Mouse (Mus musculus) midbrain, embryonic 12.5 days (tissue): ENCODE measurements at regions not wholly inside any gene's neighbourhood (a gene's known extent, or its start where the extent isn't known, plus 50 kb on each side); places are given as distances from the start of the nearest gene placed in this dataset.

Source experiments
- ATAC-seq: fragments of 200-750 bp; cut with Nextera tagmentation; 2 replicates; pipeline ENCODE4 v1.8.0; 2017; ENCODE audit warnings: low read depth, moderate TSS enrichment, moderate library complexity; ENCODE audit not compliant: low FRiP score
- H3K27ac ChIP-seq: fragments of 300-500 bp; sonication (generic); replicated peaks from 2 replicates; pipeline ENCODE4 v1.5.1; 2016; ENCODE audit warnings: mild to moderate bottlenecking
- H3K27me3 ChIP-seq: fragments of 300-500 bp; sonication (generic); 2 replicates; pipeline ENCODE4 v1.6.1; 2016; ENCODE audit warnings: mild to moderate bottlenecking
- H3K36me3 ChIP-seq: fragments of 300-500 bp; sonication (generic); 2 replicates; pipeline ENCODE4 v1.6.1; 2016
- H3K4me1 ChIP-seq: fragments of 300-500 bp; sonication (generic); 2 replicates; pipeline ENCODE4 v1.6.1; 2016
- H3K4me2 ChIP-seq: fragments of 300-500 bp; sonication (generic); replicated peaks from 2 replicates; pipeline ENCODE4 v1.6.1; 2016; ENCODE audit warnings: mild to moderate bottlenecking, moderate library complexity
- H3K4me3 ChIP-seq: fragments of 300-500 bp; sonication (generic); 2 replicates; pipeline ENCODE4 v1.5.1; 2016; ENCODE audit warnings: mild to moderate bottlenecking
- H3K9ac ChIP-seq: fragments of 300-500 bp; sonication (generic); replicated peaks from 2 replicates; pipeline ENCODE4 v1.6.1; 2016; ENCODE audit warnings: mild to moderate bottlenecking, moderate library complexity
- H3K9me3 ChIP-seq: fragments of 300-500 bp; sonication (generic); 2 replicates; pipeline ENCODE4 v1.6.1; 2016; ENCODE audit warnings: mild to moderate bottlenecking
- WGBS: fragments of 180-500 bp; shearing (Covaris S2); methylation state at CpG from one replicate; pipeline ENCODE4 v1.1.7; 2016; 5-methylcytosine and 5-hydroxymethylcytosine counted together

DNA sequence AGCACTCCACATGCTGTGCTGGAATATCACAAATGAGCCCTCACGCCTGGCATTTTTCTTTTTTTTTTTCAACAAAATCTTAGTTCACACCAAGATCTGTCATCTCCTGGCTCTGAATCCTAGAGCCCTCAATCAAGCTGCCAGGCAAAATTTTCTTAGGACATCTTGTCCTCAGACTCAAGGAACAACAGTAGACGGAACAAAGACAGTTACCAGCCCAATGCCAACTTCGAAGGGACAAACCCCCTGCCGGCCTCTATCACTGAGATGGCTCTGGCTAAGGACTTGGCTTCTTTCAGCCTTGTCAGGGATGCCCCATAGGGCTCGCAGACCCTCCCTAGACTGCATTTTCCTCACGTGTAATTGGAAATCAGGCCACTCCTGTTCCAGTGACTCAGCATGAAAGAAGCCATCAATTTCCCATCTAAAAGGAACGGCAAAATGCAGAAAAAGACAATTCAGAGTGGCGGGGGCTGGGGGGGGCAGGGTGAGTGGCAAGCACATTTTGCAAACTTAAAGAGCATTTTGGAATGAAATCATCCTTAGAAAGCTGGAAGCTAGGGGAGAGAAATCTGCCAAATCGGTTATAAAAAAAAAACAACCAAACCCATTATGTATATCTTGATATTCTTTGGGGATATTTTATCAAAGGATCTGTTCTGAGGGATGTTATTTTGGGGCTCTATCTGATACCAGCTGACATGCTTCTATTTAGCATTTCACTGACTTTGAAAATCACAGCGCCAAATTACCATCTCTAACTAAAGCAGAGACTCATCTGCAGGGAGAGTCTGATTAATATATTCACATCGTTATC is 116.1 kb upstream of the Sulf2 start:
- no peak for ATAC-seq
- H3K27ac ChIP-seq = no peak overlapping the region
- no peak overlapping the region for H3K4me3 ChIP-seq
- H3K9ac ChIP-seq = no peak overlapping the region
- no peaks in the 10 kb centered on the region for H3K9me3 ChIP-seq
- no peak overlapping the region for H3K4me2 ChIP-seq
- H3K27me3 ChIP-seq = peaks cover 24% of the 10 kb centered on the region
- 59% methylated on average over 11 of the region's 11 CpGs for whole genome bisulfite sequencing
- H3K4me1 ChIP-seq = peaks cover 18% of the 10 kb centered on the region
- no peaks in the 10 kb centered on the region for H3K36me3 ChIP-seq

DNA sequence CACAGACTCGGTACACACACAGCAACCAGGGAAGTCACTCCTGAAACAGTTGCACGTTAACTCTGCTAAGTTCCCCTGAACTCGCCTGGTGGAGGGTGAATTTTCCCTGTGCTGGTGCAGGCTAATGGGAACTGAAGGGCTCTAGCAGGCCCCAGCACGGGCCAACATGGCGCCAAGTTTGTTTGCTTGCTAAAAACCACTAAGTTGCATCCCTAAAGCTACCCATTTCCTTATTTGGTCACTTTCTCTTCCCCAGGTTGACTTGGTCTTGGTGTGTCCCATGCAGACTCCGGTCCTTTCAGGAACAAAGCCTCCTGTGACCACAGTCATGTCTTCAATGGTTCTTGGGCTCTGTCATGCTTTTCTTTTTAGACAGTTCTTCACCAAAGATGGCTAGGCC is 114.5 kb upstream of the Sulf2 start:
- Histone ChIP-seq H3K4me1 (peaks cover 18% of the 10 kb centered on the region), H3K27me3 (peaks cover 20% of the 10 kb centered on the region), H3K27ac (no peak overlapping the region), H3K36me3 (no peaks in the 10 kb centered on the region), H3K9me3 (no peaks in the 10 kb centered on the region), H3K4me2 (no peak overlapping the region), H3K4me3 (no peak overlapping the region), H3K9ac (no peak overlapping the region)
- no peak for ATAC-seq
- WGBS = 94% methylated on average over 6 of the region's 6 CpGs

DNA sequence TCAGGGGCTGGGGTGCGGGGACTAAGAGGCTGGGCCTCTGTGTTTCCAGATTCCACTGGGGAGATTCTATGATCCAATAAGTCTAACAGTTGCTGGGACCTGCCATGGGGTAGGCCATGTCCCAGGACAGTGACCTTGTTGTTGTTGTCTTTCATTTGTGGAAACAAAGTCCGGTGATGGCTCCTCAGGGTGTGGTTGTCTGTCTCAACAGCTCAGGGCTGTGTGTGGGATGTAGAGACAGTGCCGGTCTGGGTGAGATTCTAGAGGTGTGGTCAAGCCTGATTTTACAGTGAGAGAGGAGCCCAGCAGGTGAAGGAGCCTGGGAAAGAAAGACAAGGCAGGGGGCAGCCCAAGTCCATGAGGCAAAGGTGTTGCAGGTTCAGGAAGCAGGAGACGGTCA is 111.5 kb upstream of the Sulf2 start:
- peaks cover 32% of the 10 kb centered on the region for H3K27me3 ChIP-seq
- no peak overlapping the region for H3K27ac ChIP-seq
- H3K4me3 ChIP-seq = no peak overlapping the region
- peaks cover 13% of the 10 kb centered on the region; the same call in 1 of the 2 replicates for H3K4me1 ChIP-seq
- no peak overlapping the region for H3K4me2 ChIP-seq
- H3K9ac ChIP-seq = no peak overlapping the region
- 91% methylated on average over 4 of the region's 4 CpGs for WGBS
- H3K9me3 ChIP-seq = no peaks in the 10 kb centered on the region
- H3K36me3 ChIP-seq = no peaks in the 10 kb centered on the region
- ATAC-seq = no peak

DNA sequence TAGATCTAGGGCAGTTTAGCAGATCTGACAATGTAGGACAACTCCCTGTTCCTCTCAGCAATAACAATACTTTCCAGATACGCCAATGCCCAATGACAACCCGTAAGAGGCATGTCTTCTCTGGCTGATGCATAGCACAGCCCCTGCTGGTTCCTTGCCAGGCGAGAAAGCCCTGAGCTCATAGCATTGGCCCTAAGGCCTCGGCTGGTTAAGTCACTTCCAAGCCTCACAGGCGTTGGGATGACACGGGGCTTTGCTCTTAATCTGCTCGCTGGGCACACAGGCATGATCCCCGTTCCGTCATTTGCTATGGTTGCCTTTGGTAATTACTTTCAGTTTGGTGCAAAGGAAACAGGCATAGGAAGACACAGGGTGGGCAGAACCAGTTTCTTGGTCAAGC is 111.0 kb upstream of the Sulf2 start:
- H3K4me1 ChIP-seq = peaks cover 12% of the 10 kb centered on the region; the same call in 1 of the 2 replicates
- no peaks in the 10 kb centered on the region for H3K9me3 ChIP-seq
- no peak overlapping the region for H3K9ac ChIP-seq
- ATAC-seq = no peak
- H3K36me3 ChIP-seq = no peaks in the 10 kb centered on the region
- WGBS = 61% methylated on average over 9 of the region's 9 CpGs
- no peak overlapping the region for H3K27ac ChIP-seq
- peaks cover 35% of the 10 kb centered on the region for H3K27me3 ChIP-seq
- H3K4me3 ChIP-seq = no peak overlapping the region
- H3K4me2 ChIP-seq = no peak overlapping the region

DNA sequence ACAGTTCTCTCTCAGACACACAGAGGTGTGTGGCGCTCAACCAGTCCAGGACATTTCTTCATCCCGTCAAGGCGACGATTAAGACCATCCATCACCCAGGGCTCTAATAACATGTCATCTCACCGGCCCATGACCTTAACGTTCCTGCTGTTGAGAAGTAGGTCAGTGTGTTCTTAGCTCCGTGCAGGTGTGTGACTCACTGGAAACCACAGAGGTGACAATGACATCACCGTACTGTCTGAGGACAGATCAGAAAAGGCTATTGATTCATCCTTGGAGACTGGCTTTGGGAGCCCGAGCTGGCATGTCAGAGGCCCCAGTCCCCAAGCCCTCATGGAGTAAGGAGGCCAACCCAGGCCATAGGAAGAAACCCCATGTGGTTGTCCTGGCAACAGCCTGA is 109.3 kb upstream of the Sulf2 start:
- Histone ChIP-seq H3K4me1 (peaks cover 12% of the 10 kb centered on the region; the same call in 1 of the 2 replicates), H3K4me3 (no peak overlapping the region), H3K9ac (no peak overlapping the region), H3K27me3 (peaks cover 49% of the 10 kb centered on the region), H3K4me2 (no peak overlapping the region), H3K9me3 (no peaks in the 10 kb centered on the region), H3K36me3 (no peaks in the 10 kb centered on the region), H3K27ac (no peak overlapping the region)
- no peak for ATAC-seq
- WGBS = 85% methylated on average over 9 of the region's 9 CpGs

DNA sequence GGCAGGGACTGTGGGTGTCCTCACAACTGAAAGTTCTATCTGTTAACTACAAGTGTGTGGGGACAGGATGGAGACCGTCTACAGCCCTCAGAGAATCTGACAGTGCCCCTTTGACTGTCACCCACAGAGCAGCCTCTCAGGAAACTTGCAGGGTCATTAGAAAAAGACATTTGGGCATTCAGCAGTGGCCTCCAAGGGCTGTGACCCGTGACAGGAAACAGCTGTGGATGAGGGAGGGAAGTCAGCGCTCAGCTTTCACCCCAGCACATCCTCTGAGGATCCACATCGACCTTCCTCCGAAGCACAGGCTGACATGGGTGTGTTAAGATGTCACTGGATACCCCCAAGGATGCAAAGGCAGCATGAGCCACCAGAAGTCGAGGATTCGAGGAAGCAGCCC is 106.3 kb upstream of the Sulf2 start:
- Histone ChIP-seq H3K36me3 (no peaks in the 10 kb centered on the region), H3K27ac (no peak overlapping the region), H3K4me2 (no peak overlapping the region), H3K9me3 (no peaks in the 10 kb centered on the region), H3K4me1 (peaks cover 29% of the 10 kb centered on the region), H3K27me3 (peaks cover 48% of the 10 kb centered on the region), H3K4me3 (no peak overlapping the region), H3K9ac (peak overlapping the region; percentile 15; the same call in 1 of the 2 replicates)
- 33% methylated on average over 7 of the region's 7 CpGs for WGBS
- ATAC-seq = no peak

DNA sequence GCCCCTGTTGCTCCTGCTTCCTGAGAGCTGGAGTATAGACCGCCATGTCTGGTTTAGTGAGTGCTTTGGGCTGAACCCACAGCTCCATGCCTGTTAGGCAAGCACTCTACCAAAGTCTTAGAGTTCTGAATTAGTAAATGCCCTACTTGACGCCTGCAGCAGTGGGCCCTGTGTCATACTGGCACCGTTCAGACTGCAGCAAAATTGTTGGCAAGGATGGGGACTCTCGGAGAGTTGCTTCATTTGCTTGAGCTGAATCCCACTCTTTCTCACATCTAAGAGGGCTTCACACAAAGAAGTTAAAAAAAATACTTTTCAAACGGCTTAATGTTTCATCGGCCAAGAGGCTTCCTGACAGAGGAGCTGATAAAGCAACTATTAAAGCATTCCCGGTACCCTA is 105.6 kb upstream of the Sulf2 start:
- peaks cover 48% of the 10 kb centered on the region for H3K27me3 ChIP-seq
- no peak for ATAC-seq
- peaks cover 29% of the 10 kb centered on the region for H3K4me1 ChIP-seq
- H3K9ac ChIP-seq = no peak overlapping the region
- no peak overlapping the region for H3K4me2 ChIP-seq
- H3K9me3 ChIP-seq = no peaks in the 10 kb centered on the region
- WGBS = 75% methylated on average over 7 of the region's 7 CpGs
- H3K4me3 ChIP-seq = no peak overlapping the region
- no peak overlapping the region for H3K27ac ChIP-seq
- H3K36me3 ChIP-seq = no peaks in the 10 kb centered on the region

DNA sequence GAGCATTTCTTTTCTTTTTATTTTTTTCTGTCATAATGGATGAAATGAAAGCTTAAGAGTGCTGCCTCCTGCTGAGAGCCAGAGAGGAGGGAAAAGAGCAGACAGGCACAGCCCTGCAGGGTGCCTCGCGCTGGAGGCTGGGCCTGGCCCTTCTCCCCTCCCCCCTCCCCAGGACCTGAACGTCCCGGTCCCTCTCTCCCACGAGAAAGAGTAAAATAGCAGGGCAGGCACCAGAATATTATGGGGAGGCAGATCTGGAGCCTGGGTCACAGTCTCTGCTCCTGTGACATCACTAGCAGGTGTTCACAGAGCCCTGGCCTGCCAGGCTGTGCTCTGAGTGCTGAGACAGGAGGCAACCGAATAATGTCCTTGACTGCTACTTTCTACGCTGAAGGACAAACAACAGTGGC is 103.3 kb upstream of the Sulf2 start:
- Histone ChIP-seq H3K36me3 (no peaks in the 10 kb centered on the region), H3K4me2 (peak overlapping the region; percentile 23; the same call in 1 of the 2 replicates), H3K27ac (peak overlapping the region; percentile 40), H3K9me3 (no peaks in the 10 kb centered on the region), H3K4me3 (no peak overlapping the region), H3K9ac (peak overlapping the region; percentile 28; the same call in 1 of the 2 replicates), H3K27me3 (peaks cover 40% of the 10 kb centered on the region), H3K4me1 (peaks cover 26% of the 10 kb centered on the region)
- WGBS = 6% methylated on average over 6 of the region's 7 CpGs
- peak; percentile 78 for ATAC-seq

DNA sequence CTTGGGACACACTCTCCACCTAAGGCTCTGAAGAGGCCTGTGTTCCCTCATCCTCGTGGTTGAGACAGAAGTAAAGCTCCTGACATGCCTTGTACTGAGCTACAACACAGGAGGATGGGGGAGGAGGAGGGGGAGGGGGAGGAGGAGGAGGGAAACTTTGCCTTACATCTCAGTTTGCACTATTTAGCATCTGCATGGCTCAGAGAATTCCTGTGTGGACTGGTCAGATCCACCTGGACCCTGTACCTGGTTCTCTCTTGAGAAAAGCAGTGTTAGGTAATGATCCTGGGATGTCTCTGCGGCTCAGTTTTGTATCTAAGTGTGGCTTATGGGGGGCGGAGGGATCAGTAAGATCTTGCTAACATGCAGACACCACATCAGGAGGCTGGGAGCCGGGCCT is 102.2 kb upstream of the Sulf2 start:
- Histone ChIP-seq H3K4me3 (no peak overlapping the region), H3K9me3 (no peaks in the 10 kb centered on the region), H3K4me2 (no peak overlapping the region), H3K27ac (0 out of 2 replicates have a peak overlapping the region, but pooled peaks have one; percentile 40), H3K4me1 (peaks cover 26% of the 10 kb centered on the region), H3K27me3 (peaks cover 34% of the 10 kb centered on the region), H3K9ac (no peak overlapping the region), H3K36me3 (no peaks in the 10 kb centered on the region)
- no peak for ATAC-seq
- WGBS = 63% methylated on average over 4 of the region's 4 CpGs

DNA sequence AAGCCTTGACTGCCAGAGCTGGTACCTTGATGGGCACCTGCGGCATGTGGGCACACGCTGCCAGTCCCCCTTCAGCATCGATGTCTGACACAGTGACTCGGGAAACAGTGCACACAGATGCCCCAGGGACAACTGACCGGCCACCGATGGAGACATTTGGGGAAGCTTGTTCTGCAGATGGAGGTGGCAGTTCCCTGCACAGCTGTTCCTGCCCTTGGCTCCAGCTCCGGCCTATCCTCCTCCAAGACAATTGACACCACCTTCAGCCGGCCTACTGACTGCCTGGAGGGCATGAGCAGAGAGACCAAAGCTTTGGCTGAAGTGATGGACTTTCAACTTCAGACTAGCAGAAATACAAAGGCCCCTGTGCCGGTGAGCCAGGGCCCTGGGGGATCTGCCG is 100.7 kb upstream of the Sulf2 start:
- H3K9ac ChIP-seq = no peak overlapping the region
- no peak for ATAC-seq
- H3K27me3 ChIP-seq = peaks cover 29% of the 10 kb centered on the region
- H3K27ac ChIP-seq = no peak overlapping the region
- H3K4me2 ChIP-seq = no peak overlapping the region
- no peak overlapping the region for H3K4me3 ChIP-seq
- 85% methylated on average over 10 of the region's 10 CpGs for WGBS
- no peaks in the 10 kb centered on the region for H3K36me3 ChIP-seq
- H3K4me1 ChIP-seq = peaks cover 20% of the 10 kb centered on the region
- no peaks in the 10 kb centered on the region for H3K9me3 ChIP-seq

DNA sequence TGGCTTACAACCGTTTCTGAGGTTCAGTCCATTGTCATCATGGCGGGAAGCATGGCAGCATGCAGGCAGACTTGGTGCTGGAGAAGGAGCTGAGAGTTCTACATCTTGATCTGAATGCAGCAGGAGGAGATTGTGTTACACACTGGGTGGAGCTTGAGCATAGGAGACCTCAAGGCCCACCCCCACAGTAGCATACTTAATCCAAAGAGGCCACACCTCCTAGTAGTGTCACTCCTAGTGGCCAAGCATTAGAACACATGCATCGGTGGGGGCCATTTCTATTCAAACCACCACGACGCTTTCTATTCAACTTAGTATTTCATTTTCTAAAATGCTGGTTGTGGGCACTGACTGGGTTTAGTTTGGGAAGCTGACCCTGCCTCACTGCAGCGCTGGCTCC is 99.1 kb upstream of the Sulf2 start:
- 80% methylated on average over 6 of the region's 6 CpGs for WGBS
- ATAC-seq = no peak
- H3K27me3 ChIP-seq = peaks cover 14% of the 10 kb centered on the region; the same call in 1 of the 2 replicates
- no peaks in the 10 kb centered on the region for H3K9me3 ChIP-seq
- H3K36me3 ChIP-seq = no peaks in the 10 kb centered on the region
- H3K9ac ChIP-seq = no peak overlapping the region
- no peak overlapping the region for H3K4me3 ChIP-seq
- no peak overlapping the region for H3K27ac ChIP-seq
- H3K4me2 ChIP-seq = no peak overlapping the region
- peaks cover 21% of the 10 kb centered on the region for H3K4me1 ChIP-seq

DNA sequence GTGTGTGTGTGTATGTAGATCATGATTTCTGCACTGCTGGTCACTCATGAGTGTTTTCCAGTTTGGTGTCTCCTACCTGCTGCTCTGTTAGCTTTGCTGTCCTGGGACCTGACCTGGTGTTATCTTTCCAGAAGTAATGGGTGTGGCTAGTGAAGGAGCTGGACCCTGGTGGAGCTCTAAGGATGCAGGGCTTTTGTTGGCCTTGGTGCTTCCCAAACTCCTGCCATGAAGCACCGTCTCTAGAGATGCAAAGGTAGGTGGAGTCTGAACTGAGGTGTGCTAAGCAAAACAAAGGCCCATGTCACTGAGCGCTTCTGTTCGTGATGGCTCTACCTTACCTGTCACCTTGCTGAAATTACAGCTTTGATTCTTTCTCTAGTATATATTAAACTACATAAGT is 96.6 kb upstream of the Sulf2 start:
- H3K9me3 ChIP-seq = no peaks in the 10 kb centered on the region
- WGBS = 93% methylated on average over 3 of the region's 3 CpGs
- ATAC-seq = no peak

More for the DNA sequence above, 96.6 kb upstream of the Sulf2 start:
- Histone ChIP-seq H3K27me3 (peaks cover 13% of the 10 kb centered on the region), H3K36me3 (no peaks in the 10 kb centered on the region), H3K27ac (no peak overlapping the region), H3K4me3 (no peak overlapping the region), H3K9ac (no peak overlapping the region), H3K4me1 (peaks cover 5% of the 10 kb centered on the region), H3K4me2 (no peak overlapping the region)
